Mouse (Mus musculus): ENCODE data around the gene Top3a. TPM values are rescaled to one million over a fixed set of nuclear protein-coding genes. Genes with fewer than 3 reads are reported as not detected.

The Top3a gene
- polyA plus RNA-seq, 1 experiment, result 5.7 TPM

DNA sequence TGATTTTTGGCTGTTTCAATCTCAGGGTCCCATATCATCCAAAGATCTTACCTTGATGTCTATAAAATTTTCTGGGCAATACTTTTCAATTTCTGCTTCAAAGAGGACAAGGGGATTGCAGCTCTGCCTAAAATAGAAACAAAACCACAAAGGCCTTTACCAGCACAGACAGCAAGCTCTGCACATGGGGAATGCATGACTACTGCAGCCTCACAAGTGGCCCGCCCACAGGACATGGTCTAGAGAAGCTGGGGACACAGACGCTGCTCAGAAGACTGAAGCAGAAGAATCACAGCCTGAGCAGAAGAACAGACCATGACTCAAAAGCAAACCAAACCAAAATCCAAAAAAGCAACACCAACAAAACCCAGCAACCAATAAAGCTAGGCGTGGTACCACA lies 15.5 kb downstream of the Top3a start:
- no peaks in the 10 kb centered on the region for H3K27me3 ChIP-seq (ENCODE audit: control insufficient read depth, insufficient read depth, insufficient read length)
- no peak overlapping the region for H3K4me2 ChIP-seq (ENCODE audit: low read depth)
- no peak overlapping the region for H3K4me3 ChIP-seq
- H3ac ChIP-seq (ENCODE audit: control insufficient read depth, insufficient read length), result no peak overlapping the region
- H3K36me3 ChIP-seq (ENCODE audit: control insufficient read depth, insufficient read depth), result peaks cover 13% of the 10 kb centered on the region
- TF ChIP-seq TCF3 (IDR thresholded peaks at IDR 0.05; ENCODE audit: insufficient read length, low read depth) (no peak), CEBPB (IDR thresholded peaks at IDR 0.05; ENCODE audit: insufficient read depth, poor library complexity, severe bottlenecking) (no peak), POLR2AphosphoS2 (IDR thresholded peaks at IDR 0.05; ENCODE audit: insufficient read length, low read depth) (no peak), E2F4 (IDR thresholded peaks at IDR 0.05; ENCODE audit: insufficient read depth) (no peak), SRF (IDR thresholded peaks at IDR 0.05; ENCODE audit: control insufficient read depth, insufficient read length, low read depth) (no peak), TCF12 (IDR thresholded peaks at IDR 0.05; ENCODE audit: insufficient read depth, poor library complexity, severe bottlenecking) (no peak), POLR2A (IDR thresholded peaks at IDR 0.05; ENCODE audit: insufficient read length, low read depth) (no peak), REST (IDR thresholded peaks at IDR 0.05; ENCODE audit: insufficient read depth, insufficient read length) (no peak), MYOG (IDR thresholded peaks at IDR 0.05; ENCODE audit: control insufficient read depth in 1 of 3, insufficient read depth in 1 of 3, insufficient read length in 2 of 3, low read depth in 2 of 3) (no peak), MYOD1 (IDR thresholded peaks at IDR 0.05; ENCODE audit: control insufficient read depth in 1 of 3, insufficient read length in 2 of 3, low read depth in 2 of 3) (no peak), MAX (IDR thresholded peaks at IDR 0.05; ENCODE audit: low read depth) (no peak), USF1 (IDR thresholded peaks at IDR 0.05; ENCODE audit: low read depth) (no peak)
- H3K79me2 ChIP-seq (ENCODE audit: control insufficient read depth, insufficient read depth), result no peaks in the 10 kb centered on the region

DNA sequence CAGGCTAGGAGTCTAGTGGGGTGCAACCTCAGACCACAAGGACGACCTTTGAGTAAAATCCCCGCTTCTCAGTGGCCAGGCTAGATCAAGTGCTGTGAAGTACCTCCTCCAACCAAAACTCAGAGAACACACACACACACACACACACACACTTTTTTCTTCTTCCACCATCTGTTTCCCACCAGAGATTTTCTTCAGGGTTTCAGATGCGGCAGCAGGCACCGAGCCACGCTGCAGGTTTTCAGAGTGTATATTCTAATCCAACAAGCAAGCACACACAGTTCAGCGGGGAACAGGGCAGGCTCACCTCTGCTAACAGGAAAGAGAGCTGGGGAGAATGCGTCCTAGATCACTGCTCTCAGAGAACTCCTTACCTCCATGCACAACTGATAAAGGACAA lies 21.6 kb downstream of the Top3a start:
- Histone ChIP-seq H3K4me3 (no peak overlapping the region), H3ac (ENCODE audit: control insufficient read depth, insufficient read length) (no peak overlapping the region), H3K27me3 (ENCODE audit: control insufficient read depth, insufficient read depth, insufficient read length) (no peaks in the 10 kb centered on the region), H3K79me2 (ENCODE audit: control insufficient read depth, insufficient read depth) (no peaks in the 10 kb centered on the region), H3K36me3 (ENCODE audit: control insufficient read depth, insufficient read depth) (peaks cover 28% of the 10 kb centered on the region), H3K4me2 (ENCODE audit: low read depth) (no peak overlapping the region)
- TF ChIP-seq TCF12 (IDR thresholded peaks at IDR 0.05; ENCODE audit: insufficient read depth, poor library complexity, severe bottlenecking), result no peak

DNA sequence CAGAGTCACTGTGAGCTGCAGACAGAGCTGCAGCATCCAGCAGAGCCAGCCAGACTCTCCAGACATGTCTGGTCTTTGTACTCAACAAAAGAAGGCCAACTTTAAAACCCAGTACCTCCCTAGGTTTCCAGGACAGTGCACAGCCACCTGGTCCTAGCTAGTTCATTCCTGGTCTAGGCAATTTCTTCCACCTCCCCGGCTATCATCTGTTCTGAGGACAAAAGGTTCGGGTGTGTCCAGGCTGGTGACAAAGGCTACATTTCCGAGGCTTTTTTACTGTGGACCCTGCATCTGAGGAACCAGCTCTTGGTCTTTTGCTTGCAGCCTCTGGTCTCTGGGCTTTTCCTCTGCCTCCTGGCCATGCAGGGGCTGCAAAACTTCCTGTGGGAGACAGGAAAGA lies 36.8 kb downstream of the Top3a start:
- no peaks in the 10 kb centered on the region for H3K27me3 ChIP-seq (ENCODE audit: control insufficient read depth, insufficient read depth, insufficient read length)
- no peak for TF ChIP-seq CEBPB (IDR thresholded peaks at IDR 0.05; ENCODE audit: insufficient read depth, poor library complexity, severe bottlenecking)
- TF ChIP-seq MYOG (IDR thresholded peaks at IDR 0.05; ENCODE audit: control insufficient read depth in 1 of 3, insufficient read depth in 1 of 3, insufficient read length in 2 of 3, low read depth in 2 of 3), result no peak
- no peak for TF ChIP-seq MAX (IDR thresholded peaks at IDR 0.05; ENCODE audit: low read depth)
- no peak for TF ChIP-seq USF1 (IDR thresholded peaks at IDR 0.05; ENCODE audit: low read depth)
- TF ChIP-seq POLR2A (IDR thresholded peaks at IDR 0.05; ENCODE audit: insufficient read length, low read depth), result no peak
- no peak for TF ChIP-seq MYOD1 (IDR thresholded peaks at IDR 0.05; ENCODE audit: control insufficient read depth in 1 of 3, insufficient read length in 2 of 3, low read depth in 2 of 3)
- H3K36me3 ChIP-seq (ENCODE audit: control insufficient read depth, insufficient read depth), result no peaks in the 10 kb centered on the region
- no peak overlapping the region for H3K4me2 ChIP-seq (ENCODE audit: low read depth)
- H3K79me2 ChIP-seq (ENCODE audit: control insufficient read depth, insufficient read depth), result no peaks in the 10 kb centered on the region
- H3ac ChIP-seq (ENCODE audit: control insufficient read depth, insufficient read length), result no peak overlapping the region
- no peak overlapping the region for H3K4me3 ChIP-seq

DNA sequence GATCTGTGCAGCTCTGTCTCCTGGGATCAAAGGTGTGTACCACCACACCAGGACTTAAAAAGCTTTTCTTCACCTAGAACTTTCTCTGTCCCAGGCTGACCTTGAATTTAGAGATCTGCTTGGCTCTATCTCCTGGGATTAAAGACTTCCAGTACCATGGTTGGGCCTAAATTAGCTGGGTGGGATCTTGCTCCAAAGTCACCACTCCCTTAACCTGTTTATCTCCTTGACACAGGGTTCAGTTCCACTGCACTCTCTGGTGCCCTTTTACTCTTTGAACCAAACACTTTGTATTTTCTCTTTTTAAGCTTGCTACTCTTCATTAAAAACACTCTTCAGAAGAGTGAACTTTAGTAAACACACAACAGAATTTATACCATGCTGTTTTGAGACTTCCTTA lies 39.7 kb downstream of the Top3a start:
- Histone ChIP-seq H3K27me3 (ENCODE audit: control insufficient read depth, insufficient read depth, insufficient read length) (no peaks in the 10 kb centered on the region), H3K4me2 (ENCODE audit: low read depth) (no peak overlapping the region), H3K36me3 (ENCODE audit: control insufficient read depth, insufficient read depth) (peaks cover 4% of the 10 kb centered on the region), H3ac (ENCODE audit: control insufficient read depth, insufficient read length) (no peak overlapping the region), H3K4me3 (no peak overlapping the region), H3K79me2 (ENCODE audit: control insufficient read depth, insufficient read depth) (no peaks in the 10 kb centered on the region)
- TF ChIP-seq MYOD1 (IDR thresholded peaks at IDR 0.05; ENCODE audit: control insufficient read depth in 1 of 3, insufficient read length in 2 of 3, low read depth in 2 of 3) (no peak), E2F4 (IDR thresholded peaks at IDR 0.05; ENCODE audit: insufficient read depth) (no peak), MAX (IDR thresholded peaks at IDR 0.05; ENCODE audit: low read depth) (no peak), POLR2A (IDR thresholded peaks at IDR 0.05; ENCODE audit: insufficient read length, low read depth) (no peak), TCF12 (IDR thresholded peaks at IDR 0.05; ENCODE audit: insufficient read depth, poor library complexity, severe bottlenecking) (no peak), REST (IDR thresholded peaks at IDR 0.05; ENCODE audit: insufficient read depth, insufficient read length) (no peak), MYOG (IDR thresholded peaks at IDR 0.05; ENCODE audit: control insufficient read depth in 1 of 3, insufficient read depth in 1 of 3, insufficient read length in 2 of 3, low read depth in 2 of 3) (no peak), SRF (IDR thresholded peaks at IDR 0.05; ENCODE audit: control insufficient read depth, insufficient read length, low read depth) (no peak), TCF3 (IDR thresholded peaks at IDR 0.05; ENCODE audit: insufficient read length, low read depth) (no peak), POLR2AphosphoS2 (IDR thresholded peaks at IDR 0.05; ENCODE audit: insufficient read length, low read depth) (no peak), USF1 (IDR thresholded peaks at IDR 0.05; ENCODE audit: low read depth) (no peak)

DNA sequence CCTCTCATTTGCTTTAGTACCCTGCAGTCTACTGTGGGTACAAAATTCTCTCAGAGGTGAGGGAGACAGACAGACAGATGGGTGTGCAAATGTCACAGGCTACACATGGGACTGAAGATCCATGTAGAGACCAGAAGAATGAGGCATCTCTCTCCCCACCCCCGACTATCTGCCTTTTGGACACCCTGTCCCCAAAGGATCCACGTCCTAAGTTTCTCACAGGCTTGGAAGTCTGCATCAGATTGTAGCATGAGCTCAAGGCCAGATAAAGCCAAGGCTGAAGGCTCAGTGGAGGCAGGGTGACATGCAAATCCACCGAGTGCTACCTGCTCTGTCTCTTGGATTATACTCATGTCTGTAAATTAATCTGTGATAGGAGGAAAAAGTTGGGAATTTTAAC lies 40.7 kb downstream of the Top3a start:
- Histone ChIP-seq H3ac (ENCODE audit: control insufficient read depth, insufficient read length) (no peak overlapping the region), H3K27me3 (ENCODE audit: control insufficient read depth, insufficient read depth, insufficient read length) (no peaks in the 10 kb centered on the region), H3K36me3 (ENCODE audit: control insufficient read depth, insufficient read depth) (peaks cover 5% of the 10 kb centered on the region), H3K4me2 (ENCODE audit: low read depth) (no peak overlapping the region), H3K79me2 (ENCODE audit: control insufficient read depth, insufficient read depth) (no peaks in the 10 kb centered on the region), H3K4me3 (no peak overlapping the region)
- no peak for TF ChIP-seq E2F4 (IDR thresholded peaks at IDR 0.05; ENCODE audit: insufficient read depth)
- no peak for TF ChIP-seq USF1 (IDR thresholded peaks at IDR 0.05; ENCODE audit: low read depth)
- no peak for TF ChIP-seq REST (IDR thresholded peaks at IDR 0.05; ENCODE audit: insufficient read depth, insufficient read length)
- no peak for TF ChIP-seq CEBPB (IDR thresholded peaks at IDR 0.05; ENCODE audit: insufficient read depth, poor library complexity, severe bottlenecking)
- TF ChIP-seq MYOD1 (IDR thresholded peaks at IDR 0.05; ENCODE audit: control insufficient read depth in 1 of 3, insufficient read length in 2 of 3, low read depth in 2 of 3), result no peak
- no peak for TF ChIP-seq MYOG (IDR thresholded peaks at IDR 0.05; ENCODE audit: control insufficient read depth in 1 of 3, insufficient read depth in 1 of 3, insufficient read length in 2 of 3, low read depth in 2 of 3)
- no peak for TF ChIP-seq TCF12 (IDR thresholded peaks at IDR 0.05; ENCODE audit: insufficient read depth, poor library complexity, severe bottlenecking)
- no peak for TF ChIP-seq POLR2AphosphoS2 (IDR thresholded peaks at IDR 0.05; ENCODE audit: insufficient read length, low read depth)
- no peak for TF ChIP-seq POLR2A (IDR thresholded peaks at IDR 0.05; ENCODE audit: insufficient read length, low read depth)
- no peak for TF ChIP-seq SRF (IDR thresholded peaks at IDR 0.05; ENCODE audit: control insufficient read depth, insufficient read length, low read depth)
- TF ChIP-seq MAX (IDR thresholded peaks at IDR 0.05; ENCODE audit: low read depth), result no peak
- no peak for TF ChIP-seq TCF3 (IDR thresholded peaks at IDR 0.05; ENCODE audit: insufficient read length, low read depth)

Data from myocyte (in vitro differentiated cells).